Mouse (Mus musculus) limb, embryonic 14.5 days (tissue): Measurements from ENCODE around the gene Erg. TPM values are rescaled to one million over a fixed set of nuclear protein-coding genes. Genes with fewer than 3 reads are reported as not detected.

ENCODE experiments used
- ATAC-seq: fragments of 200-750 bp; cut with Nextera tagmentation; 2 replicates; pipeline ENCODE4 v1.8.0; 2017; ENCODE audit warnings: low read depth, moderate number of reproducible peaks, moderate TSS enrichment; ENCODE audit not compliant: low FRiP score
- DNase-seq: peaks from one replicate; pipeline ENCODE4 v3.0.0-alpha.2; 2015; ENCODE audit warnings: low spot score
- H3K27ac ChIP-seq: fragments of 300-500 bp; sonication (generic); replicated peaks from 2 replicates; pipeline ENCODE4 v1.5.1; 2014; ENCODE audit warnings: low read depth, mild to moderate bottlenecking, low read length, moderate library complexity, mixed read lengths
- H3K27me3 ChIP-seq: fragments of 300-500 bp; sonication (generic); 2 replicates; pipeline ENCODE4 v1.6.1; 2014; ENCODE audit warnings: low read length, mixed read lengths; ENCODE audit not compliant: control insufficient read depth, insufficient read depth
- H3K36me3 ChIP-seq: fragments of 300-500 bp; sonication (generic); 2 replicates; pipeline ENCODE4 v1.6.1; 2014; ENCODE audit warnings: mild to moderate bottlenecking, low read length, moderate library complexity, mixed read lengths; ENCODE audit not compliant: control insufficient read depth, insufficient read depth
- H3K4me1 ChIP-seq: fragments of 300-500 bp; sonication (generic); 2 replicates; pipeline ENCODE4 v1.6.1; 2014; ENCODE audit warnings: antibody characterized with exemption, low read length, mixed read lengths; ENCODE audit not compliant: control insufficient read depth, insufficient read depth
- H3K4me2 ChIP-seq: fragments of 300-500 bp; sonication (generic); replicated peaks from 2 replicates; pipeline ENCODE4 v1.6.1; 2014; ENCODE audit warnings: low read depth, mild to moderate bottlenecking, low read length, moderate library complexity; ENCODE audit not compliant: severe bottlenecking
- H3K4me3 ChIP-seq: fragments of 300-500 bp; sonication (generic); replicated peaks from 2 replicates; pipeline ENCODE4 v1.5.1; 2014; ENCODE audit warnings: low read length
- H3K9ac ChIP-seq: fragments of 300-500 bp; sonication (generic); 2 replicates; pipeline ENCODE4 v1.6.1; 2014; ENCODE audit warnings: mild to moderate bottlenecking, low read depth, low read length, moderate library complexity; ENCODE audit not compliant: severe bottlenecking
- H3K9me3 ChIP-seq: fragments of 300-500 bp; sonication (generic); 2 replicates; pipeline ENCODE4 v1.6.1; 2016; ENCODE audit warnings: low read length; ENCODE audit not compliant: control insufficient read depth
- POLR2A ChIP-seq: fragments of 200-500 bp; IDR thresholded peaks from 2 replicates; pipeline ENCODE4 v1.8.0; 2012; ENCODE audit warnings: inconsistent platforms, mild to moderate bottlenecking, moderate library complexity, borderline replicate concordance; ENCODE audit not compliant: insufficient read depth, insufficient read length; ENCODE audit errors: extremely low read depth
- WGBS: fragments of 180-500 bp; shearing (Covaris S2); extraction: QIAGEN DNeasy Blood & Tissue Kit; methylation state at CpG from one replicate; pipeline ENCODE4 v1.1.7; 2014; 5-methylcytosine and 5-hydroxymethylcytosine counted together
- polyA plus RNA-seq, 2 experiments: library from polyadenylated mRNA; depleted of rRNA in 1 of 2; stranded (reverse) in 1 of 2; unstranded in 1 of 2; fragments of >200 nt; fragmentation: Nextera tagmentation in 1 of 2; extraction: Ambion mirVana in 1 of 2; gene quantifications; 2 replicates each; pipeline versions ENCODE4 v1.2.1 to v1.2.3; 2012 to 2014

Erg gene
- polyA plus RNA-seq, 2 experiments: 18.9 to 40.6 TPM

- no peak for ATAC-seq
- WGBS: 33% methylated on average over 15 of the region's 15 CpGs
Measured at GRCm38 (mm10) chr16:95618206-95618605, 31.8 kb upstream of the Erg start.

GRCm38 (mm10) chr16:95617720-95618119 is 31.3 kb upstream of the Erg start:
- 0 out of 2 replicates have a peak overlapping the region, but pooled peaks have one; percentile 19 for H3K4me2 ChIP-seq
- TF ChIP-seq POLR2A: no peak
- WGBS: 34% methylated on average over 6 of the region's 6 CpGs
- DNase-seq (no peak), ATAC-seq (no peak)
- no peak overlapping the region for H3K4me3 ChIP-seq
- no peaks in the 10 kb centered on the region for H3K36me3 ChIP-seq
- no peak overlapping the region for H3K9ac ChIP-seq
- peak overlapping the region; percentile 55; the same call in 1 of the 2 replicates for H3K27ac ChIP-seq
- no peaks in the 10 kb centered on the region for H3K9me3 ChIP-seq
- peaks cover 26% of the 10 kb centered on the region for H3K4me1 ChIP-seq
- H3K27me3 ChIP-seq: no peaks in the 10 kb centered on the region

More at GRCm38 (mm10) chr16:95618206-95618605, 31.8 kb upstream of the Erg start:
- Histone ChIP-seq H3K36me3 (no peaks in the 10 kb centered on the region), H3K27me3 (no peaks in the 10 kb centered on the region), H3K4me3 (no peak overlapping the region), H3K27ac (peak overlapping the region; percentile 55; the same call in 1 of the 2 replicates), H3K9ac (no peak overlapping the region), H3K4me1 (peaks cover 26% of the 10 kb centered on the region), H3K9me3 (no peaks in the 10 kb centered on the region), H3K4me2 (peak overlapping the region; percentile 19; the same call in 1 of the 2 replicates)
- peak; percentile 22 for DNase-seq
- no peak for TF ChIP-seq POLR2A

GRCm38 (mm10) chr16:95615579-95615978 is 29.2 kb upstream of the Erg start:
- ATAC-seq: no peak
- no peaks in the 10 kb centered on the region for H3K9me3 ChIP-seq
- H3K36me3 ChIP-seq: no peaks in the 10 kb centered on the region
- H3K9ac ChIP-seq: no peak overlapping the region
- peaks cover 26% of the 10 kb centered on the region for H3K4me1 ChIP-seq
- no peak overlapping the region for H3K27ac ChIP-seq
- no peak overlapping the region for H3K4me3 ChIP-seq
- no peak overlapping the region for H3K4me2 ChIP-seq
- no peaks in the 10 kb centered on the region for H3K27me3 ChIP-seq
- 41% methylated on average over 6 of the region's 6 CpGs for WGBS
- DNase-seq: no peak
- no peak for TF ChIP-seq POLR2A

- ATAC-seq: no peak
- Histone ChIP-seq H3K4me3 (no peak overlapping the region), H3K36me3 (no peaks in the 10 kb centered on the region), H3K4me1 (peaks cover 23% of the 10 kb centered on the region), H3K27me3 (no peaks in the 10 kb centered on the region), H3K27ac (no peak overlapping the region), H3K9me3 (no peaks in the 10 kb centered on the region), H3K9ac (no peak overlapping the region), H3K4me2 (no peak overlapping the region)
- no peak for DNase-seq
- TF ChIP-seq POLR2A: no peak
- 98% methylated on average over 2 of the region's 2 CpGs for WGBS
Measured at GRCm38 (mm10) chr16:95614482-95614881, 28.1 kb upstream of the Erg start.

GRCm38 (mm10) chr16:95611982-95612746 is 25.8 kb upstream of the Erg start:
- Histone ChIP-seq H3K4me2 (no peak overlapping the region), H3K4me1 (peaks cover 3% of the 10 kb centered on the region; the same call in 1 of the 2 replicates), H3K9ac (no peak overlapping the region), H3K27ac (no peak overlapping the region), H3K4me3 (no peak overlapping the region), H3K9me3 (no peaks in the 10 kb centered on the region), H3K36me3 (no peaks in the 10 kb centered on the region), H3K27me3 (no peaks in the 10 kb centered on the region)
- DNase-seq (no peak), ATAC-seq (no peak)
- 72% methylated on average over 20 of the region's 20 CpGs for WGBS
- TF ChIP-seq POLR2A: no peak

- ATAC-seq (no peak), DNase-seq (no peak)
- Histone ChIP-seq H3K4me3 (no peak overlapping the region), H3K9me3 (no peaks in the 10 kb centered on the region), H3K9ac (no peak overlapping the region), H3K27me3 (no peaks in the 10 kb centered on the region), H3K27ac (no peak overlapping the region), H3K36me3 (no peaks in the 10 kb centered on the region), H3K4me1 (no peaks in the 10 kb centered on the region), H3K4me2 (no peak overlapping the region)
- 73% methylated on average over 7 of the region's 7 CpGs for WGBS
- no peak for TF ChIP-seq POLR2A
Measured at GRCm38 (mm10) chr16:95608624-95609023, 22.2 kb upstream of the Erg start.
